Mouse (Mus musculus) liver, adult 2 months (tissue): ENCODE data around the gene Dlgap4.

Experiments used
- CTCF ChIP-seq: fragments of 200-500 bp; IDR thresholded peaks from 2 replicates; pipeline ENCODE4 v1.5.1; 2011; ENCODE audit warnings: low read depth, low read length, control low read depth
- POLR2A ChIP-seq: fragments of 200-500 bp; IDR thresholded peaks from 2 replicates; pipeline ENCODE4 v1.6.1; 2011; ENCODE audit warnings: low read length, control low read depth; ENCODE audit not compliant: insufficient read depth; ENCODE audit errors: extremely low read depth

GRCm38 (mm10) chr2:156719549-156720312, 106.2 kb downstream of the Dlgap4 start:
- TF ChIP-seq CTCF (no peak), POLR2A (no peak)
